Mouse (Mus musculus): ENCODE data around the gene Iqgap2.

Iqgap2 gene

GRCm38 (mm10) chr13:95828616-95829015 is 63.1 kb downstream of the Iqgap2 start:
- no peak for DNase-seq

- no peak for DNase-seq
Observed at GRCm38 (mm10) chr13:95826178-95826577, 65.5 kb downstream of the Iqgap2 start.

GRCm38 (mm10) chr13:95822918-95823317 is 68.8 kb downstream of the Iqgap2 start:
- DNase-seq = no peak

GRCm38 (mm10) chr13:95820071-95820470 is 71.7 kb downstream of the Iqgap2 start:
- no peak for DNase-seq

- DNase-seq = no peak
Observed at GRCm38 (mm10) chr13:95818941-95819340, 72.8 kb downstream of the Iqgap2 start.

GRCm38 (mm10) chr13:95813643-95814042 is 78.1 kb downstream of the Iqgap2 start:
- DNase-seq = no peak

- DNase-seq = no peak
Observed at GRCm38 (mm10) chr13:95810796-95811195, 80.9 kb downstream of the Iqgap2 start.

GRCm38 (mm10) chr13:95807106-95807750 is 84.5 kb downstream of the Iqgap2 start:
- DNase-seq = no peak

- DNase-seq = no peak
Observed at GRCm38 (mm10) chr13:95805469-95806166, 86.1 kb downstream of the Iqgap2 start.

- no peak for DNase-seq
Observed at GRCm38 (mm10) chr13:95804113-95804512, 87.6 kb downstream of the Iqgap2 start.

GRCm38 (mm10) chr13:95800925-95801324 is 90.8 kb downstream of the Iqgap2 start:
- peak; percentile 36 to 42 for DNase-seq

- DNase-seq = no peak
Observed at GRCm38 (mm10) chr13:95799322-95799721, 92.4 kb downstream of the Iqgap2 start.

GRCm38 (mm10) chr13:95798721-95799120 is 93.0 kb downstream of the Iqgap2 start:
- DNase-seq = no peak

- DNase-seq = no peak
Observed at GRCm38 (mm10) chr13:95797530-95797929, 94.2 kb downstream of the Iqgap2 start.

- DNase-seq = no peak
Observed at GRCm38 (mm10) chr13:95794346-95794745, 97.4 kb downstream of the Iqgap2 start.

- no peak for DNase-seq
Observed at GRCm38 (mm10) chr13:95790883-95791282, 100.8 kb downstream of the Iqgap2 start.

GRCm38 (mm10) chr13:95788631-95789376 is 102.9 kb downstream of the Iqgap2 start:
- DNase-seq = peak; percentile 5 to 8

- no peak for DNase-seq
Observed at GRCm38 (mm10) chr13:95782969-95783332, 108.8 kb downstream of the Iqgap2 start.

- no peak for DNase-seq
Observed at GRCm38 (mm10) chr13:95782311-95782968, 109.3 kb downstream of the Iqgap2 start.

GRCm38 (mm10) chr13:95780038-95780437 is 111.7 kb downstream of the Iqgap2 start:
- DNase-seq = no peak

- no peak for DNase-seq
Observed at GRCm38 (mm10) chr13:95779261-95779660, 112.5 kb downstream of the Iqgap2 start.

GRCm38 (mm10) chr13:95778761-95779161 is 113.0 kb downstream of the Iqgap2 start:
- DNase-seq = no peak

Measured in cerebellum, postnatal 36 days (tissue).